Mouse (Mus musculus) heart, embryonic 10.5 days (tissue): Measurements from ENCODE around the gene Cdhr4. TPM values are rescaled to one million over a fixed set of nuclear protein-coding genes. Genes with fewer than 3 reads are reported as not detected.
A peak's percentile ranks its signal among the peaks of the same experiment; 100 is the strongest.

Experiments used
- DNase-seq: peaks from one replicate; pipeline ENCODE4 v3.0.0-alpha.2; 2017; ENCODE audit warnings: low spot score
- H3K27ac ChIP-seq: fragments of 300-500 bp; sonication (generic); 2 replicates; pipeline ENCODE4 v1.5.1; 2016; ENCODE audit warnings: mild to moderate bottlenecking
- H3K27me3 ChIP-seq: fragments of 300-500 bp; sonication (generic); 2 replicates; pipeline ENCODE4 v1.6.1; 2016; ENCODE audit warnings: mild to moderate bottlenecking; ENCODE audit not compliant: poor library complexity, insufficient read depth, severe bottlenecking
- H3K36me3 ChIP-seq: fragments of 300-500 bp; sonication (generic); 2 replicates; pipeline ENCODE4 v1.6.1; 2016; ENCODE audit warnings: mild to moderate bottlenecking, moderate library complexity
- H3K4me1 ChIP-seq: fragments of 300-500 bp; sonication (generic); 2 replicates; pipeline ENCODE4 v1.6.1; 2016; ENCODE audit warnings: mild to moderate bottlenecking
- H3K4me3 ChIP-seq: fragments of 300-500 bp; sonication (generic); 2 replicates; pipeline ENCODE4 v1.5.1; 2016; ENCODE audit warnings: mild to moderate bottlenecking, moderate library complexity
- H3K9me3 ChIP-seq: fragments of 300-500 bp; sonication (generic); 2 replicates; pipeline ENCODE4 v1.6.1; 2016; ENCODE audit warnings: mild to moderate bottlenecking, moderate library complexity
- WGBS: fragments of 180-500 bp; shearing (Covaris S2); methylation state at CpG from one replicate; pipeline ENCODE4 v1.1.7; 2016; 5-methylcytosine and 5-hydroxymethylcytosine counted together
- polyA plus RNA-seq: library from polyadenylated mRNA; unstranded; fragments of >200 nt; fragmentation: Nextera tagmentation; extraction: Ambion mirVana; gene quantifications from 2 replicates; pipeline ENCODE4 v1.2.1, GENCODE M21; 2016

The Cdhr4 gene
- polyA plus RNA-seq = 4.0 and 5.2 TPM in 2 replicates

DNA sequence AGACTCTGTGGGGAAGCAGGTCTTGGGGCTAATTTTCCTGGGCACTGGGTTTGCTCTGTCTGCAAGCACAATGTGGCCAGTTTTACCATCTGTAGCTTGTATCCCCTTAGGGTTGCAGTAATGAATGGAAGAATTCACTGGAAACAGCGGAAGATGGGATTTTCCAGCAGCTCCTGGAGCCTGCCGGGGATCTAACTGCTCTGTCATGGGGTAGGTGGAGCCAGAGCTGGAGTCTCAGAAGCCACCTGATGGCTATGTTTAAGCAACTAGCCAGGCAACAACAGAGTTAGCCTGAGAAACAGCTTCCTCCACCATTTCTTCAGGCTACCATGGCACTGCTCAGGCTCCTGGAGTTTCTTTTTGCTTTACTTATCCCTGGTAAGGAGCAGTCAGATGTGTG, at the start of gene Cdhr4:
Cdhr4 (plus strand) TSS at position 301 of the 400 bp plus-strand sequence.
- Histone ChIP-seq H3K27ac (no peak within 1 kb of the TSS), H3K4me3 (no peak within 1 kb of the TSS), H3K4me1 (peaks cover 15% of the 10 kb centered on the region), H3K9me3 (no peaks in the 10 kb centered on the region), H3K27me3 (no peaks in the 10 kb centered on the region), H3K36me3 (no peaks in the 10 kb centered on the region)
- no peak for DNase-seq
- WGBS = 50% methylated on average over 2 of the region's 2 CpGs

DNA sequence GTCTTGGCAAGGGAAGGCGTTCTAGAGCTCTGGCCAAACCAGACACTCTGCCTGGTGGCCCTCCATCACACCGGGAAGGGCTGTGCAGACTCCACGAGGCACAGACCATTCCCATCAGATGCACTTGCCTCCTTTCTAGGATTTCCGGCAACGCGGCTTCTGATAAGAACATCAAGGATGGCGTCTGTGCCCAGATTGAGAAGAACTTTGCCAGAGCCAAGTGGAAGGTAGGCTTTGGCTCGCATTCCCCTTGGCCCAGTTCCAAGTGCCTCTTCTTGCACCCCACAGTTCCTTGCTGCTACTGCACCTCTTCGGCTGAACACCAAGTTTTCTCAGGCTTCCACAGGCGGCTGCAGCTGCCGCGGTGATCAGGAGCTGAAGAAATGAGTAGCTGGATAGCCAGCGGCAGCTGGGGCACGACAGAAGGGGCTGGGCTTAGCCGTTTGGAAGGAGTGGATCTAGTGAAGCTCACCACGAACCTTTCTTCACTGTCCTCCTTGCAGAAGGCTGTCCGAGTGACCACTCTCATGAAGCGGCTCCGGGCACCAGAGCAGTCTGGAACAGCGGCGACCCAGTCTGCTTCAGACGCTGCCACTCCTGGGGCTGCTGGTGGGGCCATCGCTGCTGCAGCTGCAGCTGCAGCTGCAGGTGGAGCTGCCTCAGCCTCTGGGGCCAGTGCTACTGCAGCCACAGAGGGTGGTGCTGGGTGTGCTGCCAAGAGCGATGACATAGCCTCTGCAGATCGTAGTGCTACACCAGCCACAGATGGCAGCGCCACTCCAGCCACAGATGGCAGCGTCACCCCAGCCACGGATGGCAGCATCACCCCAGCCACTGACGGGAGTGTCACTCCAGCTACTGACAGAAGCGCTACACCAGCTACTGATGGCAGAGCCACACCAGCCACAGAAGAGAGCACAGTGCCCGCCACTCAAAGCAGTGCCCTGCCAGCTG, 44.8 kb upstream of the Cdhr4 start:
- Histone ChIP-seq H3K36me3 (no peaks in the 10 kb centered on the region), H3K27ac (no peak overlapping the region; the same call in 1 of the 2 replicates), H3K9me3 (no peaks in the 10 kb centered on the region), H3K4me3 (no peak overlapping the region), H3K4me1 (peaks cover 20% of the 10 kb centered on the region), H3K27me3 (peaks cover 13% of the 10 kb centered on the region; the same call in 1 of the 2 replicates)
- no peak for DNase-seq
- 85% methylated on average over 31 of the region's 31 CpGs for WGBS

DNA sequence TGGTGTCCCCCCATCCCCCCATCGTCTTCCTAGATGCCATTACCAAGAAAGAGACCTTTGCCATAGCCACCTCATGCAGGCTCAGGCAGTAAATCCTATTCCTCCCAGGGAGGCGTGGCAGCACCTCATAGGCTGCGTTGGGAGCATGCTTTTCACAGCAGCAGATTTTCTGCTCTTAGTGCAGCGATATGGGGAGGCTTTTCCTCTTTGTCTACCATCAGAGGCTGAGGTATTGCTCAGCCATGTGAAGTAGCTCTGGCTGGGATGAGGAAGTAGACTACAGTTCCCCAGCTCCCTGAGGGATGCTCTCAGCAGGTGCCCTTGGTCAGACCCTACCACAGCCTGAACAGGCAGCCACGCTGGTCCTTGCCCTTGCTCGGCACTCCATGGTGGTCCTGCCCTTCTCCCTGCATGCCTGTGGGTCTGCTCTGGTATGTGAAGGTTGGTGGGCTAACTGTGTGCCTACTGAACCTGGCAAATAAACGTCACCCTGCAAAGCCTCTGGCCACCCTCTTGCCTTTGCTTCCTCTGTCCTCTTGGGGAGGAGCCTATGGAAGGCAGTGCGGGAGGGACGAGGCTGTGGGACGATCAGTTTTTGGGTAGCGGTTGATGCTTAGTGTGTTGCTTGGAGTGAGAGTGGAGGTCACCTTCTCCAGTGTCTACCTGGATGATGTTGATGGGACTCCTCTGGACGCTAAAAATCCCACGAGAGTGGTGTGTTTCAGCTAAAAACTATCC, 42.9 kb upstream of the Cdhr4 start:
- Histone ChIP-seq H3K27me3 (peaks cover 13% of the 10 kb centered on the region; the same call in 1 of the 2 replicates), H3K36me3 (no peaks in the 10 kb centered on the region), H3K27ac (no peak overlapping the region), H3K4me3 (0 out of 2 replicates have a peak overlapping the region, but pooled peaks have one; percentile 72), H3K4me1 (peaks cover 20% of the 10 kb centered on the region), H3K9me3 (no peaks in the 10 kb centered on the region)
- 78% methylated on average over 13 of the region's 13 CpGs for WGBS
- DNase-seq = no peak

DNA sequence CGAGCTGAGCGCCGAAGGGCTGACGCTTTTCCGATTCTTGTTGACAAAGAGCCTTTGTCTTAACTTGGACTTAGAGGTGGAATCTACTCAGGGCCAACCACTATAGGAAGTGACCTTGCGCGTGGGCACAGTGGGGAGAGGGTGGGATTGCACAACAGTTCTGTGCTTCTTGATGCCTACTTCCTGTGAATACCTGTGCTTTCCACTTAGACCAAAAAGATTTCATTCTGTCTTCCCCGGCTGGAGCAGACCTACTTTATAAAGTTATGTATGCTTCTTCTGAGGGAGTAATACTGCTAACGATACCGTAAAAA, 42.4 kb upstream of the Cdhr4 start, which contains the start of gene Traip:
Traip (plus strand) TSS at position 215 of the 314 bp plus-strand sequence.
- Histone ChIP-seq H3K4me1 (peaks cover 20% of the 10 kb centered on the region), H3K36me3 (no peaks in the 10 kb centered on the region), H3K9me3 (no peaks in the 10 kb centered on the region), H3K4me3 (peak within 1 kb of the TSS; percentile 72), H3K27me3 (peaks cover 13% of the 10 kb centered on the region; the same call in 1 of the 2 replicates), H3K27ac (peak within 1 kb of the TSS; percentile 87)
- DNase-seq = no peak
- WGBS = 89% methylated on average over 10 of the region's 10 CpGs

DNA sequence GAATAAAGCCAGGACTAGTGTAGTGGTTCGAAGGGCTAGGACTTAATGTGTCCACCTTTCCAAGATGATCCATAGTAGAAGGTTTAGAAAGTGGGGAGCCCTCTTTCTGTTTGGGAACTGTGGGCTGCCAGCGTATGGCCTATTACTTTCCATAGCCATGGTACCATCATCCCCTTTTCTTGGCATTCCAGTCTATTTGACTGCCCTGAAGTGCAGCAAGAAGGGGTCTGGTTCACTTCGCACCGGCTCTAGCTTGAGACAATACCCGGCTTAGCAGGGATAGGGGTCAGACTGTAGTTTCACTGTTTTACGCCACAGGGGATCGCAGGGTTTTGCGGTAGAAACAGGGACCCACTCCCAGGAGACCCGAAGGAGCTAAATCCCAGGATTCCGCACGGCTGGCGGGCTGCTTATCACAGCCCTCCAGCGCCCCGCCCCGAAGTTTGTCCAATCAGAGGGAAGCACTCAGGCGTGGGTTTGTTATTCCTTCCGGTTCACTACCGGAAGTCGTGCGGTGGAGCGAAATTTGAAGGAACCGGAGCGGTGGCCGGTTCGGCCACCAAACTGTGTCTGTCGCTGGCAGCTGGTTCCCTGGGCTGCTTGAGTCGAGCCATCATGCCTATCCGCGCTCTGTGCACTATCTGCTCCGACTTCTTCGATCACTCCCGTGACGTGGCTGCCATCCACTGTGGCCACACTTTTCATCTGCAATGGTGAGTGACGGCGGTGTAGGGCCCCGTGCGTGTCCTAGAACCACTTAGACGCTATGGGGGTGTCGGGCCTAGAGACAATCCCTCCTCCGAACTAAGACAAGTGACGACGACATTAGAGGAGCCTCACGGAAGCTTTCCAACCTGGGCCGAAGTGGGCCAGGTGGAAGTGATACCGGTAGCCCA, 41.6 kb upstream of the Cdhr4 start:
- peak; percentile 98 for DNase-seq
- Histone ChIP-seq H3K27me3 (peaks cover 13% of the 10 kb centered on the region; the same call in 1 of the 2 replicates), H3K4me3 (peak overlapping the region; percentile 72), H3K36me3 (no peaks in the 10 kb centered on the region), H3K4me1 (peaks cover 26% of the 10 kb centered on the region), H3K9me3 (no peaks in the 10 kb centered on the region), H3K27ac (peak overlapping the region; percentile 87)
- WGBS = 18% methylated on average over 45 of the region's 45 CpGs

DNA sequence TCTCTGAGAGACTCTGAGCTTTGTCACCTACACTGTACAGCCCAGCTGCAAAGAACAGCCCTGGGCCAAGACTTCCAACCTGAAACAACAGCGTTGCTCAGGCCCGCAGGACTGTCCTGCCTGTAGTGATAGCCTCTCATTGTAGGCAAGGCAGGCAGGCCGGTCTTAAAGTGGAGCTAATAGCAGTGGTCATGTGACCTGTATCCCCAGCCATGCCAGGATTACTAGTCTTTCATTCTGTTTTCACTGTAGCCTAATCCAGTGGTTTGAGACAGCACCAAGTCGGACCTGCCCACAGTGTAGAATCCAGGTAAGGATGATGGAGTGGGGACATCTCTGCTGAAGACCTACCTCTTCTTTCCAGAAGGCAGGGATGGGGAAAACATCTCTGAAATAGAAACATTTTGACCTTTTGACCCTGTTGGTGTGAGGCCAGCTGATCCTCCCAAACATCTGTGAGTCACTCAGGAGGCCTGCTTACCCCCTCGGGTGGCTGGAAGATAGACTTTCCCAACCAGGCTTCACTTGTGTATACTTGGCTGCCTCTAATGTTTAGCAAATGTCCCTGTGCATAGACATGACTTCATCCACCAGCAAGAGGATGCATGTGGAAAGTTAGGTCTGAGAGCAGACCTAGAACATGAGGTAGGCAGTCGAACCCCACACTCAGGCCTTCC, 36.5 kb upstream of the Cdhr4 start:
- H3K4me1 ChIP-seq = peaks cover 16% of the 10 kb centered on the region
- no peak for DNase-seq
- 72% methylated on average over 6 of the region's 6 CpGs for WGBS
- no peaks in the 10 kb centered on the region for H3K27me3 ChIP-seq
- peaks cover 43% of the 10 kb centered on the region for H3K36me3 ChIP-seq
- no peak overlapping the region for H3K27ac ChIP-seq
- H3K4me3 ChIP-seq = no peak overlapping the region
- no peaks in the 10 kb centered on the region for H3K9me3 ChIP-seq

DNA sequence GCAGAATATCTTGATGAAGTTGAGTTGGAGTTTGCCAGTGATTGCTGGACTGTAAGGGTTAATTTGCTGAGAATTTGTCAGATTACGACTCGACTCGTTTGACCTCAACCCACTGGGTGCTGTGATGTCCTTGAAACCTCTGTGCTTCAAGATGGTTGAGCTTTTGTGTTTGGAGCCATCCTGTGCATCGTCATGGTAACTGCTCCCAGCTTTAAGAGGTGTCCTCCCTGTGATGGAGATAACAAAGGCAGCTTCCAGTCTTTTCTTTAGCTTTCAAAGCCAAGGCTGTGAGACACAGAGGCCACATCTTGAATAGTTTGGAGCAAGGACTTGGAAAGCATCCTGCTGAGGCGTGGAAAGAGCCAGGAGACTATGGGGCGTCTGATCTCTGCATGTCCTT, 35.2 kb upstream of the Cdhr4 start:
- DNase-seq = no peak
- H3K36me3 ChIP-seq = peaks cover 55% of the 10 kb centered on the region
- no peaks in the 10 kb centered on the region for H3K9me3 ChIP-seq
- no peak overlapping the region for H3K27ac ChIP-seq
- H3K4me3 ChIP-seq = no peak overlapping the region
- 69% methylated on average over 6 of the region's 6 CpGs for WGBS
- no peaks in the 10 kb centered on the region for H3K27me3 ChIP-seq
- peaks cover 10% of the 10 kb centered on the region for H3K4me1 ChIP-seq

DNA sequence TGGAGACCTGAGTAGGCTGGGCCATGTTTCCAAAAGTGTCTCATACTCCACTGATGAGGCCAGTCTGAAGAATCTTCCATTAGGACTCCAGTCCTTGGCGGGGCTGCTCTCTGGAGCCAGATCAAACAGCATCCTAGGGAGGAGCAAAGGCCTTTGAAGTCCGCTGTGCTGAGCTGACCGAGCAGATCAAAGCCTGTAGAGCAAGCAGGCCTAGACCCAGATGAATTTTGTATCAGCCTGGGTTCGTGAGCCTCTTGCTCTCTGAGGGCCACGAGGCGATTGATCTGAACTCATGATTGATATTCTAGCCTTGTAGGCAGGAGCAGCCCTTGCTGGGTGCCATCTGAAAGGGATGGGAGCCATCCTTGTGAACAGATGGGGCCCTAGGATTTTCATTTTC, 32.4 kb upstream of the Cdhr4 start:
- Histone ChIP-seq H3K27ac (no peak overlapping the region), H3K4me1 (peaks cover 20% of the 10 kb centered on the region), H3K27me3 (no peaks in the 10 kb centered on the region), H3K36me3 (peaks cover 79% of the 10 kb centered on the region), H3K4me3 (no peak overlapping the region), H3K9me3 (no peaks in the 10 kb centered on the region)
- 73% methylated on average over 6 of the region's 6 CpGs for WGBS
- DNase-seq = no peak

DNA sequence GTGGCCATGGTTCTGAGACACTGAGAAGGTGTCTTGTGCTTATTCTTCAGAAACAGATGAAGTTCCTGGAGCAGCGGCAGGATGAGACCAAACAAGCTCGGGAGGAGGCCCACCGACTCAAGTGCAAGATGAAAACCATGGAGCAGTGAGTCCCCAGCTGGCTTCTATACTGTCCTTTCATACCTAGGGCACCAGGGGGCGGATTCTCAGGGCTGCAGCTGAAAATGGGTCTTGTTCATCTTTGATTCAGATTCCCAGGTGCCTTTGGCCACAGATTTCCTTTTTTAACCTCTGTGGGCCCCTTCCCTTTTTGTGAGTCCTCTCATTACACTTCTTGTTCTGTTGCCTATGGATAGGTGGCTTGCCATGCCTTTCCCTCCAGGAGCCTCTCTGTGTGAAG, 31.4 kb upstream of the Cdhr4 start:
- peaks cover 81% of the 10 kb centered on the region for H3K36me3 ChIP-seq

DNA sequence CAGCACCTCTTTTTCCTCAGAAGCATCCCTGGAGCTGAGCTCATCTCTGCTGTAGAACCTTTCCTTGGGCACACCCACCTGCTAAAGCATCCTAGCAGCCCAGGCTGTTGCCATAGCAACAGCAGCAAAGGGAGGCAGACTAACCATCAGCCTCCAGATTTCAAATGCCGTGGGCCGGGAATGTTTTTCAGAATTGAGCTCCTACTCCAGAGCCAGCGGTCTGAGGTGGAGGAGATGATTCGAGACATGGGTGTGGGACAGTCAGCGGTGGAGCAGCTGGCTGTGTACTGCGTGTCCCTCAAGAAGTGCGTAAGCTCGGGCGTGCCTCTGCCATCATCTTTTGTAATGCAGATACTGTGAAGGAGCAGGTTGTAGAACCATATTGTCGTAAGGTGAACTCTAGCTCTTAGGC, 30.9 kb upstream of the Cdhr4 start:
- H3K4me1 ChIP-seq = peaks cover 13% of the 10 kb centered on the region
- no peak overlapping the region for H3K4me3 ChIP-seq
- H3K9me3 ChIP-seq = no peaks in the 10 kb centered on the region
- WGBS = 91% methylated on average over 10 of the region's 10 CpGs
- DNase-seq = no peak
- H3K27me3 ChIP-seq = no peaks in the 10 kb centered on the region
- 0 out of 2 replicates have a peak overlapping the region, but pooled peaks have one; percentile 0 for H3K27ac ChIP-seq
- peaks cover 77% of the 10 kb centered on the region for H3K36me3 ChIP-seq

More for the DNA sequence above, 31.4 kb upstream of the Cdhr4 start:
- no peaks in the 10 kb centered on the region for H3K9me3 ChIP-seq
- no peaks in the 10 kb centered on the region for H3K27me3 ChIP-seq
- peaks cover 13% of the 10 kb centered on the region for H3K4me1 ChIP-seq
- H3K27ac ChIP-seq = no peak overlapping the region
- WGBS = 76% methylated on average over 4 of the region's 4 CpGs
- H3K4me3 ChIP-seq = no peak overlapping the region
- DNase-seq = no peak

DNA sequence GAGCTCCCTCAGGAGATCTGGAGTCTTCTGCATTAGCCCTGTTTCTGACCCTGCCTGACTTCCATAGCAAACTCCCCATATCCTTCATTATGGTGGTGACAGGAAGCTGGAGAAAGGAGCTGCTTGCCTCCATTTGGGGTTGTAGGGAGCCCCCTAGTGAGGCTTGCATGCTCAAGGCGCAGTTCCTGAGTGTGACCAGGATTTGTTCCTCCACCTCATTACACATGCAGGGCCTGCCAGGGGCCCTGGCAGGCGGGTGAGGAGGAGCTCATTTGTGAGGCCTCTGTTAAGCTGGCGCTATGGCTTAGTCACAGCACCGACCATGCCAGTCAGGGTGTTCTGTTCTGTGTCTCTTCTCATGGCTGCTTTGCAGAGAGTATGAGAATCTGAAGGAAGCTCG, 30.4 kb upstream of the Cdhr4 start:
- Histone ChIP-seq H3K4me1 (peaks cover 17% of the 10 kb centered on the region), H3K9me3 (no peaks in the 10 kb centered on the region), H3K27ac (peak overlapping the region; percentile 0; the same call in 1 of the 2 replicates), H3K4me3 (no peak overlapping the region), H3K36me3 (peaks cover 76% of the 10 kb centered on the region), H3K27me3 (no peaks in the 10 kb centered on the region)
- DNase-seq = no peak
- 60% methylated on average over 5 of the region's 5 CpGs for WGBS

DNA sequence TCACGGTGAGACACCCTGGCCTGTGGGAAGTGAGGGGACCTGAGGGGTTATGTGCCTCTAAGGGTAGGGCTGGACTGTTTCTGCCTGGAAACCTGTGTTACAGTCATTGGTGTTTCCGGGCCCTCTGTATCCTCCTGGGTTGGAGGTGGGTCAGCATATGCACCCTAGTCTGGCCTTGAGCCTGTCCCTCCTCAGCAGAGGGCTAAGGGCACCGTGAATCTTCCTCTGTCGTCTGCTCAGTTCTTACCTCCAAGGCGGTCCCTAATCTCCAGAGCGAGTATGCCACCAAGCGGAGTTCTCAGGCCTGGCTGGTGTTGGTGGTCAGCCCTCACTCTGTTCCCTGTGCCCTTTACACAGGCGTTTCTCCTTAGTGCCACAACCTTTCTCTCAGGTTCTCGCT, 29.4 kb upstream of the Cdhr4 start:
- H3K27me3 ChIP-seq = no peaks in the 10 kb centered on the region
- no peaks in the 10 kb centered on the region for H3K9me3 ChIP-seq
- H3K4me3 ChIP-seq = no peak overlapping the region
- peaks cover 17% of the 10 kb centered on the region for H3K4me1 ChIP-seq
- WGBS = 91% methylated on average over 9 of the region's 9 CpGs
- H3K27ac ChIP-seq = 0 out of 2 replicates have a peak overlapping the region, but pooled peaks have one; percentile 3
- no peak for DNase-seq
- H3K36me3 ChIP-seq = peaks cover 70% of the 10 kb centered on the region
